Mouse (Mus musculus): Measurements from ENCODE around the gene Pou2f1. TPM values are rescaled to one million over a fixed set of nuclear protein-coding genes. Genes with fewer than 3 reads are reported as not detected.

Gene Pou2f1
- polyA plus RNA-seq, 1 experiment from 2014 or later: 17.3 TPM

GRCm38 (mm10) chr1:165858356-165858755 is 144.1 kb downstream of the Pou2f1 start:
- Histone ChIP-seq H3K9ac (no peak overlapping the region), H3K36me3 (no peaks in the 10 kb centered on the region), H3K9me3 (no peaks in the 10 kb centered on the region), H3K4me1 (replicated peaks) (no peaks in the 10 kb centered on the region), H3K27ac (replicated peaks) (no peak overlapping the region), H3K4me2 (no peak overlapping the region), H3K27me3 (no peaks in the 10 kb centered on the region), H3K4me3 (no peak overlapping the region)
- ATAC-seq (ENCODE audit: low FRiP score, low read depth): peak; percentile 21; the same call in 1 of the 2 replicates
- 88% methylated on average over 5 of the region's 5 CpGs for WGBS

GRCm38 (mm10) chr1:165857279-165857678 is 145.2 kb downstream of the Pou2f1 start:
- Histone ChIP-seq H3K4me2 (no peak overlapping the region), H3K9ac (no peak overlapping the region), H3K4me1 (replicated peaks) (no peaks in the 10 kb centered on the region), H3K27me3 (no peaks in the 10 kb centered on the region), H3K9me3 (no peaks in the 10 kb centered on the region), H3K27ac (replicated peaks) (no peak overlapping the region), H3K36me3 (no peaks in the 10 kb centered on the region), H3K4me3 (no peak overlapping the region)
- ATAC-seq (ENCODE audit: low FRiP score, low read depth): no peak
- 89% methylated on average over 11 of the region's 11 CpGs for WGBS

- Histone ChIP-seq H3K27ac (replicated peaks) (no peak overlapping the region), H3K4me2 (no peak overlapping the region), H3K36me3 (no peaks in the 10 kb centered on the region), H3K4me1 (replicated peaks) (no peaks in the 10 kb centered on the region), H3K27me3 (no peaks in the 10 kb centered on the region), H3K9me3 (no peaks in the 10 kb centered on the region), H3K9ac (no peak overlapping the region), H3K4me3 (no peak overlapping the region)
- ATAC-seq (ENCODE audit: low FRiP score, low read depth): no peak
- WGBS: 49% methylated on average over 9 of the region's 9 CpGs
Measured at GRCm38 (mm10) chr1:165855759-165856545, 146.5 kb downstream of the Pou2f1 start.

- H3K4me2 ChIP-seq: no peak overlapping the region
- H3K9me3 ChIP-seq: no peaks in the 10 kb centered on the region
- ATAC-seq (ENCODE audit: low FRiP score, low read depth): no peak; the same call in 1 of the 2 replicates
- H3K27me3 ChIP-seq: 0 out of 2 replicates have a peak, but pooled peaks cover 3% of the 10 kb centered on the region
- no peak overlapping the region for H3K27ac ChIP-seq (replicated peaks)
- 63% methylated on average over 10 of the region's 10 CpGs for WGBS
- H3K4me1 ChIP-seq (replicated peaks): no peaks in the 10 kb centered on the region
- H3K9ac ChIP-seq: no peak overlapping the region
- H3K36me3 ChIP-seq: no peaks in the 10 kb centered on the region
- H3K4me3 ChIP-seq: no peak overlapping the region
Measured at GRCm38 (mm10) chr1:165853729-165854420, 148.6 kb downstream of the Pou2f1 start.

- no peak; the same call in 1 of the 2 replicates for ATAC-seq (ENCODE audit: low FRiP score, low read depth)
- Histone ChIP-seq H3K4me3 (no peak overlapping the region), H3K4me1 (replicated peaks) (no peaks in the 10 kb centered on the region), H3K27me3 (0 out of 2 replicates have a peak, but pooled peaks cover 3% of the 10 kb centered on the region), H3K9ac (no peak overlapping the region), H3K27ac (replicated peaks) (no peak overlapping the region), H3K9me3 (no peaks in the 10 kb centered on the region), H3K36me3 (no peaks in the 10 kb centered on the region), H3K4me2 (no peak overlapping the region)
- 73% methylated on average over 4 of the region's 4 CpGs for WGBS
Measured at GRCm38 (mm10) chr1:165853131-165853721, 149.3 kb downstream of the Pou2f1 start.

- Histone ChIP-seq H3K4me2 (no peak overlapping the region), H3K9ac (no peak overlapping the region), H3K36me3 (no peaks in the 10 kb centered on the region), H3K27me3 (0 out of 2 replicates have a peak, but pooled peaks cover 3% of the 10 kb centered on the region), H3K9me3 (no peaks in the 10 kb centered on the region), H3K4me3 (no peak overlapping the region), H3K27ac (replicated peaks) (no peak overlapping the region), H3K4me1 (replicated peaks) (no peaks in the 10 kb centered on the region)
- WGBS: 57% methylated on average over 5 of the region's 5 CpGs
- no peak for ATAC-seq (ENCODE audit: low FRiP score, low read depth)
Measured at GRCm38 (mm10) chr1:165852131-165852530, 150.3 kb downstream of the Pou2f1 start.

GRCm38 (mm10) chr1:165849458-165850445 is 152.7 kb downstream of the Pou2f1 start:
- no peaks in the 10 kb centered on the region for H3K9me3 ChIP-seq
- no peak overlapping the region for H3K27ac ChIP-seq (replicated peaks)
- WGBS: 86% methylated on average over 17 of the region's 17 CpGs
- no peak for ATAC-seq (ENCODE audit: low FRiP score, low read depth)
- H3K4me1 ChIP-seq (replicated peaks): peaks cover 10% of the 10 kb centered on the region
- no peak overlapping the region for H3K9ac ChIP-seq
- H3K4me2 ChIP-seq: no peak overlapping the region
- H3K4me3 ChIP-seq: no peak overlapping the region
- peaks cover 14% of the 10 kb centered on the region; the same call in 1 of the 2 replicates for H3K27me3 ChIP-seq
- H3K36me3 ChIP-seq: no peaks in the 10 kb centered on the region

- Histone ChIP-seq H3K27me3 (peaks cover 14% of the 10 kb centered on the region; the same call in 1 of the 2 replicates), H3K4me1 (replicated peaks) (peaks cover 17% of the 10 kb centered on the region), H3K36me3 (no peaks in the 10 kb centered on the region), H3K9me3 (no peaks in the 10 kb centered on the region), H3K4me3 (no peak overlapping the region), H3K9ac (no peak overlapping the region), H3K4me2 (no peak overlapping the region), H3K27ac (replicated peaks) (no peak overlapping the region)
- no peak for ATAC-seq (ENCODE audit: low FRiP score, low read depth)
- 72% methylated on average over 4 of the region's 4 CpGs for WGBS
Measured at GRCm38 (mm10) chr1:165848881-165849280, 153.6 kb downstream of the Pou2f1 start.

- ATAC-seq (ENCODE audit: low FRiP score, low read depth): no peak
- Histone ChIP-seq H3K27ac (replicated peaks) (no peak overlapping the region), H3K4me3 (no peak overlapping the region), H3K4me2 (no peak overlapping the region), H3K36me3 (no peaks in the 10 kb centered on the region), H3K27me3 (peaks cover 17% of the 10 kb centered on the region), H3K9me3 (no peaks in the 10 kb centered on the region), H3K9ac (no peak overlapping the region), H3K4me1 (replicated peaks) (peaks cover 17% of the 10 kb centered on the region)
- WGBS: 86% methylated on average over 8 of the region's 8 CpGs
Measured at GRCm38 (mm10) chr1:165848417-165848816, 154.1 kb downstream of the Pou2f1 start.

- Histone ChIP-seq H3K36me3 (no peaks in the 10 kb centered on the region), H3K27me3 (peaks cover 26% of the 10 kb centered on the region), H3K4me3 (peak overlapping the region; percentile 47), H3K27ac (replicated peaks) (no peak overlapping the region), H3K9me3 (no peaks in the 10 kb centered on the region), H3K4me1 (replicated peaks) (peaks cover 26% of the 10 kb centered on the region), H3K9ac (peak overlapping the region; percentile 46), H3K4me2 (peak overlapping the region; percentile 99)
- WGBS: 8% methylated on average over 14 of the region's 14 CpGs
- no peak for ATAC-seq (ENCODE audit: low FRiP score, low read depth)
Measured at GRCm38 (mm10) chr1:165845366-165845765, 157.1 kb downstream of the Pou2f1 start.

GRCm38 (mm10) chr1:165844956-165845355 is 157.5 kb downstream of the Pou2f1 start:
- H3K36me3 ChIP-seq: no peaks in the 10 kb centered on the region
- H3K27ac ChIP-seq (replicated peaks): no peak overlapping the region
- H3K9me3 ChIP-seq: no peaks in the 10 kb centered on the region
- peaks cover 26% of the 10 kb centered on the region for H3K27me3 ChIP-seq
- WGBS: under 1% methylated on average over 26 of the region's 26 CpGs
- H3K4me1 ChIP-seq (replicated peaks): peaks cover 26% of the 10 kb centered on the region
- peak; percentile 23; the same call in 1 of the 2 replicates for ATAC-seq (ENCODE audit: low FRiP score, low read depth)
- H3K4me3 ChIP-seq: peak overlapping the region; percentile 47
- peak overlapping the region; percentile 46 for H3K9ac ChIP-seq
- peak overlapping the region; percentile 99 for H3K4me2 ChIP-seq
